Mouse (Mus musculus) embryonic fibroblast, embryonic 13.5 days (primary cell): Measurements from ENCODE around the gene Amz2. TPM values are rescaled to one million over a fixed set of nuclear protein-coding genes. Genes with fewer than 3 reads are reported as not detected.
A peak's percentile ranks its signal among the peaks of the same experiment; 100 is the strongest.

ENCODE experiments used
- H3K27ac ChIP-seq: 2 replicates; pipeline ENCODE4 v1.5.1; 2012; ENCODE audit warnings: low read length, control low read depth, inconsistent platforms; ENCODE audit not compliant: insufficient read depth
- H3K4me1 ChIP-seq: 2 replicates; pipeline ENCODE4 v1.6.1; 2011; ENCODE audit warnings: low read length; ENCODE audit not compliant: control insufficient read depth, insufficient read depth
- H3K4me3 ChIP-seq: 2 replicates; pipeline ENCODE4 v1.5.1; 2011; ENCODE audit warnings: mild to moderate bottlenecking, control low read depth, low read length; ENCODE audit not compliant: insufficient read depth
- CTCF ChIP-seq: IDR thresholded peaks from 2 replicates; pipeline ENCODE4 v1.5.1; 2011; ENCODE audit warnings: mild to moderate bottlenecking, control low read depth, low read length, moderate library complexity, borderline replicate concordance; ENCODE audit not compliant: insufficient read depth
- POLR2A ChIP-seq: IDR thresholded peaks from 2 replicates; pipeline ENCODE4 v1.6.1; 2011; ENCODE audit warnings: low read depth, mild to moderate bottlenecking, control low read depth, low read length, moderate library complexity
- polyA plus RNA-seq: library from polyadenylated mRNA; stranded (reverse); fragments of >200 nt; gene quantifications from 2 replicates; pipeline ENCODE4 v1.2.4, GENCODE M21; 2011; ENCODE audit warnings: low read depth; ENCODE audit not compliant: missing spikeins, insufficient read length

The Amz2 gene
- polyA plus RNA-seq, 1 experiment = 82.9 TPM

DNA sequence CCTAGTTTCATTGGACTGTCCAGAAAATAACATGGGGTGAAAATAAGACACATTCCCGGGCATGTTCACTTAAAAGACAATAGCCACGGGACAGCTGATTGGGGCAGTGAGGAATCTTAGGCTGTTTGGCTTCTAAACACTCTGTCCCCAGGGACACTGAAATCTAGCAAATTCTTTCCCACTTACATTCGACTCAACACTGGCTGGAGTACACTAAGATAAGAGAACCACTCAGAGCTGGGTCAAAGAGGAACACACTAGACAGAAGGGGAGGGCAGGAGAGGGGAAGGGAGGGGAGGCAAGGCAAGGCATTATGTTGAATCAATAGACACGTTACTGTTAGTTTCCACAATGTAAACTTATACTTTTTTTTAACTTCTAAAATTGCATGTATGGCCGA is 34.8 kb downstream of the Amz2 start:
- no peak for TF ChIP-seq CTCF
- no peak for TF ChIP-seq POLR2A
- Histone ChIP-seq H3K4me1 (no peaks in the 10 kb centered on the region), H3K27ac (no peak overlapping the region), H3K4me3 (no peak overlapping the region)

DNA sequence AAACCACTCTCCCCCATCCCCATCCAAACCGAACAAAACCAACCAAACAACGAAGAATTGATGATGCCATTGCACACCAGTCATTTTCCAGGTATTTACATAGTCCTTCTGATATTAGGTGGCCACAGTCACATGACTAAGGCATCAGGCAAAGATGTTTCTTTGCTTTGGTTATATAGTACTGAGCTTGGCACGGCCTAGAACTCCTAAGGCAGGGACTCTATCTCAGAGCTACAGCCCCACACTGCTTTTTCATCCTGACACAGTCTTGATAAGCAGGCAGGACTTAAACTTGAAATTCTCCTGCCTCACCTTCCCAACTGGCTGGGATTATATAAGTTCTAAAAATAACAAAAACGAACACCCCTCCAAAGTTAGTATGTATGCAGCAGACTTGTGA is 39.3 kb downstream of the Amz2 start:
- H3K27ac ChIP-seq = no peak overlapping the region
- H3K4me1 ChIP-seq = no peaks in the 10 kb centered on the region
- no peak overlapping the region for H3K4me3 ChIP-seq
- no peak for TF ChIP-seq POLR2A

DNA sequence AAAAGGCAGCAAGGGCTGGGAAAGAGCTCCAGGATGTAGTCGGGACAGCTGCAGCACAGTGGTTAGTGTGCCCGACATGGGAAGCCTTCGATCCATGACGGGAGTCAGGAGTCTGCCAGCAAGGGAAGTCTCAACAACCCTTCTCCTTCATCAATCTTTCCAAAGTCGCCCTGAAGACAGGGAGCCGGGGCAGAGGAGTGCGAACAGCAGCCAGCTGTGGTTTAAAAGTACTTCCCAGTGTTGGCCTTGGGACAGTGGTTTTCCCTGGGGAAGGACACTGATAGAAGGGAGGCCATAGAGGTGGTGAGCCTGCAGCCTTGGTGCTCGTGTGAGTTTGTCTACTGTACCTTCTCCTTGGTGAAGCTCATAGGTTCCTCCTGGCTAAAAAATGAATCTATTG is 41.2 kb downstream of the Amz2 start:
- no peak for TF ChIP-seq POLR2A
- no peak for TF ChIP-seq CTCF
- Histone ChIP-seq H3K4me3 (no peak overlapping the region), H3K4me1 (no peaks in the 10 kb centered on the region), H3K27ac (no peak overlapping the region)

DNA sequence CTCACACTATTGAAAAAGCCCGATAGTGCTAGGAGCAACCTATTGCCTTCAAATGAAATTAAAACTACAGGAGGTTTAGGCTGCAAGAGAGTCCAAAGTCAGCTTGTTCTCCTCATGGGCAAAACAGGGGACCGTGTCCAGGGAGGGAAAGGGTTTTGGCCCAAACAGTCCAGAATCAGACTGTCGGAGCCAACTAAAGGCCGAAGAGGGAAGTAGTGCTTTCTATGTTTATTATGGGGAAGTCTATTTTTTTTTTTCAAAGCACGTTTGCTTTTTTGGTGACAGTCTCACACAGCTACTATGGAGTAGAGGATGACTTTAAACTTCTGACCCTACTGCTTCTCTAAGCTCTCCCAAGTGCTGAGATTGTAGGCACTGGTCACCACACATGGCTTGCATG is 42.4 kb downstream of the Amz2 start:
- Histone ChIP-seq H3K4me1 (no peaks in the 10 kb centered on the region), H3K27ac (no peak overlapping the region), H3K4me3 (no peak overlapping the region)
- TF ChIP-seq POLR2A = no peak

DNA sequence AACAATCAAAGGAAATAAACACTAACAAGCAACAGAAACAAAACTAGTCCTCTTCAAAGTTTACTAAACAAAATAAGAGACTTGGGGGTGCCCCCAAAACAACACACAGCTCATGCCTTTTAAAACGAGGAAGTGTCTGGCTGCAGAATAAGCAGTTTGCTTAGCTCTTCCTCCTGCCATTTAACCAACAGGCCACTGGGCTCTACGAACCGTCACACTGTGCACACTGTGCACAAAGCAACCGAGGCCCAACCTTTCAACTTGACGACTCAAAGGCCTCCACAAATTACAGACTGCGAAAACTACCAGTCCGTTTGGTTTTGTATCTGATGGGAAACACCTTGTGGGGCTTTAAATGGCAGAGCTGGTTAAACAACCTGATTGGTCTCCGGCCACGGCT is 44.4 kb downstream of the Amz2 start:
- Histone ChIP-seq H3K27ac (no peak overlapping the region), H3K4me3 (no peak overlapping the region), H3K4me1 (no peaks in the 10 kb centered on the region)
- no peak for TF ChIP-seq CTCF
- no peak for TF ChIP-seq POLR2A

DNA sequence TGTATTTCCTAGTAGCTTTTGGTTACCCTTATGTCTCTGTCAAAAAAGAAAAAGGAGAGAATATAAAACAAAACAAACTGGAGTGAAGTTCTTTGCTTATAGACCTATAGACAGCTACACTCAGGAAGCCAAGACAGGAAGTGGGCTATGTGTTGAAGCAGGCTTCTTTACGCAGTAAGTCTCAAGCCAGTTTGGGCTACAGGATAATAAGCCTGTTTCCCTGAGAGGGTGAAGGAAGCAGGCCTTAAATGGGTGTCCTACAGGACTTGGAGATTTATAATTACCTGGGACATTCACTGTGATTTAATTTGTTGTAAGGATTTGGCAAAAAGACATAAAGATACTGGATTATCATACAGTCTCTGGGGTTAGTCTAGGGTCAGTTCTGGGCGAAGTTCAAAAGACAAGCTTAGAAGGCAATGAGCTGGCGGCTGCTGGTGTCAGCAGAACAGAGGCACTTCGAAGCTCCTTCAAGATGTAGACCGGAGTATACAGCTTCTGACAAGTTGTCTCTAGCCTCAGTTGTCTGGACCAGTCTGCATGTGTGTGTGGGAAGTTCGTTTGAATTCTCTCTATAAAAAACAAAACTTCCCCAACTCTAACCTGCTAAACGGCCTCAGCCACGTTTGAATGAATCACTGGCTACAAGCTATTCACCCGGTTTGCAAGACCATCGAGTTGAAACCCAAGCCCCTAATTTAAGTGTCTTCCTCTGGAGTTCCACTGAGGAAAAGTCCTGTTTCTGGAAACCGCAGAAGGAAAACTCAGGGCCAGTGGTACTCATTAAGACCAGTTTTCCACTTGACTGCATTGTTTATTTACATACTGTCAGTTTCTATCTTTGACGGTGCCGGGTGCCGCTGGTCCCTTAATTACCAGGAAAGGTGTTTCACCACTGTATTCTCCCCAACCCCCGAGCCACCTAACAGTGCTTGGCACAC is 45.4 kb downstream of the Amz2 start:
- TF ChIP-seq POLR2A (no peak), CTCF (no peak)
- Histone ChIP-seq H3K27ac (no peak overlapping the region), H3K4me3 (no peak overlapping the region), H3K4me1 (no peaks in the 10 kb centered on the region)

DNA sequence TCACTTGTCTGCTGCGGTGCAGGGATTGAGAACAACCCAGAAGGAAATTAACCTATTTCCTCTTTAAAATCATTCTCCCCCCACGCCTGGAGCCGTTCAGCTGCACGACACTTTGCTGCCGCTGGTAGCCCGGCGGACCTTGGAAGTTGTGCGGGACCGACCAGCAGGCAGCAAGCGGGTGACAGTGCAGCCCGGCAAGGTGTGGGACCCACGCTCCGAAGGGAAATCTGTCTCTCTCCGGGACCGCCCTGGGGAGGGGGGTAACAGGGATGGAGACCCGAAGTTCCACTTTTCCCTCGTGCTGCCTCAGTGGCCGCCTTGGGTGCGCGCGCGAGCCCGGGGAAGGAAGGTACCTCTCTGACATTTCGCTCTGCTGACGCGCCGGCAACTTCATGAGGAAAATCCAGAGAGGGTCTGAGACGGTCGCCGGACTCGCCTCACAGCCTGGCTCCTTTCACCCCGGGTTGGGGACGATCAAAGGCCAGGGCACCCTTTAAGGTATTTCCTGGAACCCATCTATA is 46.5 kb downstream of the Amz2 start:
- peak overlapping the region; percentile 48 for H3K4me3 ChIP-seq
- no peak overlapping the region for H3K27ac ChIP-seq
- no peaks in the 10 kb centered on the region for H3K4me1 ChIP-seq
- no peak for TF ChIP-seq POLR2A
- TF ChIP-seq CTCF = no peak

DNA sequence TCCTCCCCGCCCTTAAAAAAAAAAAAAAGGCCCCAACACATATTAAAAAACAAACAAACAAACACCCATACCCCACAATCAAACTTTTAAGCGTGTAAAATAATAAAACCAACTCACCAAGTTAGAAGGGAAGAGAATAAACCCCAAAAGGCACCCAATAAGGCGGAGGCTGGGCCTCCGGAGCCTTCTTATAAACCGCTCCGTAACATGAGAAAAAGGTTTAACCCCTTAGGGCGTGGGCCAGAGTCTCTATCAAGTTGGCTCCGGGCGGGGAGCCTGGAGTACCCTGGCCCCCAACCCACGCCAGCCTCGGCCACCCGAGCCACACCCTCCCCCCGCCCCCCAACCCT is 47.0 kb downstream of the Amz2 start:
- Histone ChIP-seq H3K4me3 (peak overlapping the region; percentile 48), H3K4me1 (no peaks in the 10 kb centered on the region)
- no peak for TF ChIP-seq POLR2A
- TF ChIP-seq CTCF = no peak

DNA sequence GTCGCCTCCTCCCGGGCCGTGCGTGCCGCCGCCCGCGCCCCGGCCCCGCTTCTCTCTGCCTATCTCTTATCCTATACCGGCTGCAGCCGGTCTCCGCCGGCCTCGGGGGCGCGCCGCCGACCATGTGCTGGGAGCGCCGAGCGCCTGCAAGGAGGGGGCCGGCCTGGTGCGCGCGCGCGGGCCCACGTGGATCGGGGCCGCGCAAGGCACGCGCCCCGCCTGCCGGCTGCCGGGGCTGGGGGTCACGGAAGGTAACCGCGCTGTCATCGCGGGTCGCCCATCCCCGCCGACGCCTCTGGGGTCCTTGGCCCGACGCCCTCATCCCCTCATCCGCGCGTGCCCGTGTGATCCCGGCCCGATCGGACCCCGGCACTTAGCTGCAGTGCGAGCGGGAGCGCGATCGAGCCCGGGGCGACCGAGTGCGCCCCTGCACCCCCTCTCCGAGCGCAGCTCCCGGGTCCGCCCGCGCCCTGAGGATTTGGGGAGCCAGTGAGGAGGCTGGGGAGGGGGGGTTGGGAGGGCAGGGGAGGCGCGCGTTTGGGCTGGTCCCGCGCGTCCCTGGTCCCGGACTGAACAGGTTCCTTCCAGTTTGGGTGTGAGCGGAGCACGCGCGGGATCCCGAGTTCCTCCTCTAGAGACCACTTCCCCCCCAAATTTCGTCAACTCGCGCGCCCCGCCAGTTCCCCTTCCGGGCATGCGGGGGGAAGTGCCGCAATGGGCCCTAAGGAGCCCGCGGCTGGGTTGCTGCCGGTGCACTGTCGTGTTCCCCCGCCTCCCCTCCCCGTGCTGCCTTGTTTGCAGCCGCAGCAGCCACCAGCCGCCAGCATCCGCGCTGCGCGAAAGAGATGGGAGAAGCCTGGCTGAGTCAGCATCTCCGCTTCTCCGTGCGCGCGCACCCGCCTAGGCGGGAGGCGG is 47.7 kb downstream of the Amz2 start, which contains the start of the genes Arsg and Slc16a6:
TSS of gene Arsg (plus strand) at position 204 of the 915 bp plus-strand sequence.
TSS of gene Slc16a6 (minus strand) at position 428 of the 915 bp plus-strand sequence.
- H3K4me3 ChIP-seq = peak within 1 kb of the TSS; percentile 48
- no peak within 1 kb of the TSS for H3K27ac ChIP-seq
- H3K4me1 ChIP-seq = no peaks in the 10 kb centered on the region
- no peak for TF ChIP-seq CTCF
- TF ChIP-seq POLR2A = 0 out of 2 replicates have a peak, but pooled peaks have one; percentile 22

More for the DNA sequence above, 47.0 kb downstream of the Amz2 start:
- no peak overlapping the region for H3K27ac ChIP-seq
